Mouse (Mus musculus): ENCODE measurements around the gene Sdc4.
A peak's percentile ranks its signal among the peaks of the same experiment; 100 is the strongest.

DNA sequence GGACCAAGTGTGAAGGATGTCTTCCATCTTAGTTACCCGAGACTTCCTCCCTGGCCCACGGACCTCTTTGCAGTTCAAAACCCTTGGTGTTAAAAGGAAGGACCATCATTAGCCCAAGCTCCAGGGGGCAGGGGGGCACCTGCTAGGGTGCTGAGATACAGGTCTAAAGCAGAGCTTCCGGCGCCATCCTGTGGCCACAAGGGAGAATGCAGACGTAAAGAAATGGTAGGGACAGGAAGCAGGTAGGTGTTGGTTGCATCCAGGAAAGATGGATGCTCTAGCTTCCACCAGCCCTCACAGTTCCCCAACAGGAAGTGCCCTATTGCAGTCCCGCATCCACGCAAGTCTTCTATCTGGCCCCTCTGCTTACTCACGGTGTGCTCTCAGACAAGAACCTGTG, 56.7 kb downstream of the Sdc4 start:
- peak; percentile 69 for TF ChIP-seq CTCF (IDR thresholded peaks at IDR 0.05; ENCODE audit: low read depth, low read length)
- no peak for TF ChIP-seq POLR2A (IDR thresholded peaks at IDR 0.05; ENCODE audit: extremely low read depth, insufficient read depth, low read length)

Data from liver, adult 2 months (tissue).